Mouse (Mus musculus): ENCODE results near the gene Slc2a5. TPM values are rescaled to one million over a fixed set of nuclear protein-coding genes. Genes with fewer than 3 reads are reported as not detected.
A peak's percentile ranks its signal among the peaks of the same experiment; 100 is the strongest.

Gene Slc2a5
- total RNA-seq, 2 experiments from 2014 or later, result 4.9 to 6.0 TPM

GRCm38 (mm10) chr4:150139090-150139489 is 20.0 kb downstream of the Slc2a5 start:
- DNase-seq (ENCODE audit: low spot score in 2 of 2), result no peak

DNA sequence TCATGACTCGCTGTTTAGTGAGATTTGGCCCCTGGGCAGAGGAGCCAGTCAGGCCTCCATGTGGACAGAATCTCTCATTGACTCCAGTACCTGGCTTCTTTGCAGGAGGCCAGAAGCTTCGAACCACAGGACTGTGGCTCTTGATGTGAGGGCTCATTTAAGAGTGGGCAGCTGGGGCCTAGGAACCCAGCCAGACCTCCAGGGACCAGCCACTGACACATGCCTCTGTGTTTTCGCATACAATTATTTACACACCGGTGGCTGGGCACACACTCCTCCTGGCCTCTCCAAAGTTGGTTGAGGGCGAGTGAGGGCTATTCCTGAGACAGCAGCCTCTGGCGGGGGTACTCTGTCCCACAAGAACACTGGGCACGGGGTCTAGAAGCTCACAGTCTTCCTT is 21.3 kb downstream of the Slc2a5 start:
- DNase-seq (ENCODE audit: low spot score in 2 of 2), result no peak

GRCm38 (mm10) chr4:150144242-150144641 is 25.2 kb downstream of the Slc2a5 start:
- no peak for DNase-seq (ENCODE audit: low spot score in 2 of 2)

GRCm38 (mm10) chr4:150146286-150146685 is 27.2 kb downstream of the Slc2a5 start:
- no peak for DNase-seq (ENCODE audit: low spot score in 2 of 2)

DNA sequence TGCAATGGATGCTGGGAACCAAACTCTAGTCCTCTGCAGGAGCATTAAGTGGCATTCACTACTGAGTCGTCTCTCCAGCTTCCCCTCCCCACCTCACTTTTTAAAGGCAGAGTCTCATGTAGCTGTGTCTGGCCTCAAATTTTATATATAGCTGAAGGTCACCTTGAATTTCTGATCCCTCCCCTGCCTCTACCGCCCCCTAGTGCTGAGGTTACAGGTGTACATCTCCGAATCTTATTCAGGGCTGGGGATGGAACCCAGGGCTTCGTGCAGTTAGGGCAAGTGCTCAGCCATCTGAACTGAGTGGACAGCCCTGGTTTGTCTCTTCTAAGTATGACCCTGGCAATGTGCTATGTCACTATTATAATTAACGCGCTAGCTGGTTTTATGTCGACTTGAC is 32.0 kb downstream of the Slc2a5 start:
- no peak for DNase-seq (ENCODE audit: low spot score in 2 of 2)

GRCm38 (mm10) chr4:150152483-150152882 is 33.4 kb downstream of the Slc2a5 start:
- no peak for DNase-seq (ENCODE audit: low spot score in 2 of 2)

DNA sequence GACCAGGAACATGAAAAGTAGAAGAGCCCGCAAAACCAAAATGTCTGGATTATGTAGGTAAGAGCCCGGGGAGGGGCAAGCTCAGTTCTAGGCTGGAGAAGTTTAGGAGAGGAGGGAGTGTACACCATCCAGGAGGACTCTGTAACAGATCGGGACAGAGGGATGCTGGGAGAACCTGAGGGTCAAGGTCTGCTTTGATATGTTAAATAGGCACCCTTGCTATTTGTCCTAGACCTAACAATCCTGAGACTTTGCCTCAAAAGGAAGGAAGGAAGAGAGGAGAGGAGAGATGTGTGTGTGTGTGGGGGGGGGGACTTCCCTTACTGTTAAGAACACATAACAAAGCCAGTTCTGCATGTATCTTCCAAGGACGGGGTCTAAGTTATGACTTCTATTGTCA is 36.2 kb downstream of the Slc2a5 start:
- DNase-seq (ENCODE audit: low spot score in 2 of 2), result no peak

- DNase-seq (ENCODE audit: low spot score in 2 of 2), result no peak
Measured at GRCm38 (mm10) chr4:150155731-150156130, 36.6 kb downstream of the Slc2a5 start.

DNA sequence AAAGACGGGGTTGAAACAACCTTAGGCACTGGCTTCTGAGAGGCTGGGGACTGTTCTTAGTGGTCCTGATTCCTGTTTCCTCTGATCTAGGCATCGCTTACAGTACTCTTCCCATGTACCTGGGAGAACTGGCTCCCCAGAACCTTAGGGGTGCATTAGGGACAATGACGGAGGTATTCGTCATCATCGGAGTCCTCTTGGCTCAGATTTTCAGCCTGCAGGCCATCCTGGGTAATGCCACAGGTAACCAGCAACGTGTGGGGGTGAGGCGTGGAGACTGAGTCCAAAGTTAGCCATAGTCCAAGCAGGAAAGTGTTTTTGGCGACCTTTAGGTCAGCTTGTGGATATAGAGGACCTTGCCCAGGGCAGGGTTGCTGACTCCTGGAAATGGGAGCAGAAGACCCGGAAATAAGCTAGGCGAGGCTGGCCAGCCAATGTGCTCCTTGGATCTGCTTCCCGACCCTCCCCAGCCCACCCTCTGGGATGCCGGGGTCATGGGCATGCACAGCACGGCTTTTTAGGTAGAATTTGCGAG is 38.3 kb downstream of the Slc2a5 start:
- no peak for DNase-seq (ENCODE audit: low spot score in 2 of 2)

DNA sequence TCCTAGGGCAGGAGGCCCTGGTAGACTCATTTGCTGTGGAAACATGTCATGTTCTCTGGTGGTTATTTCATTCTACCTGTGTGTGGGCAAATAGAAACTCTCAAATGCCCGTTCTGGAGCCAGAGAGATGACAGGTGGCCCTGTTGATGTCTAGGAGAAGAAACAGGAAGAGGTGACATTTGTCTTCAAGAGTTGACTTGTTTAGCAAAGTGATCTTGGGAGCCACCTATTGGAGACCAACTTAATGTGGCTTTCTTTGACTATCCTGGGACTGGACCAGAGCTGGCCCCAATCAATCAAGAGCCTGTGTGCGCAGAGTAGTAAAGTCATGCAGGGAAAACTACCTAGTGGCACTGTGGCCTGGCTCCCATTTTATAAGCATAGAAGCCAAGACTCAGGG is 40.4 kb downstream of the Slc2a5 start:
- DNase-seq (ENCODE audit: low spot score in 2 of 2), result no peak

GRCm38 (mm10) chr4:150162561-150163169 is 43.6 kb downstream of the Slc2a5 start:
- DNase-seq (ENCODE audit: low spot score in 2 of 2), result no peak

- DNase-seq (ENCODE audit: low spot score in 2 of 2), result no peak
Measured at GRCm38 (mm10) chr4:150164875-150165274, 45.8 kb downstream of the Slc2a5 start.

DNA sequence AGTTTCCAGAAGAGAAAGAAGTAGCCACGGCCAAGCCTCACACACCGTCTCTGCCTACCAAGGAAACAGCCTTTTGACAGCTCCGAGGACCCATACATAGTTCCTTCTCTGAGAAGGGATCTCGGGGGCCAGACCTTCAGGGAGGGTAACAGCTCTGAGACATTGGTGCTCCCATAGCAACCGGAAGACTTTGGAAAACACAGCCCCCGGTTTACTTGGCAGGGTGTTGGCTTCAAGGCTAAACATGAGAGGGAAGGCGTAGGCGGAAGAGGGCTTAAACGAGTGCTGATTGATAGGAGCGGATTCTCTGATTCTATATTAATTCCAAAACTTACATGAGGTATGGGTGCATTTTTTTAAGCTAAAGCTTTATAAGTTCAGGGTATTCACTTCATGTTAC is 49.3 kb downstream of the Slc2a5 start:
- peak in 1 of 2 experiments; percentile 15 for DNase-seq (ENCODE audit: low spot score in 2 of 2)

GRCm38 (mm10) chr4:150172107-150172506 is 53.0 kb downstream of the Slc2a5 start:
- DNase-seq (ENCODE audit: low spot score in 2 of 2), result no peak

DNA sequence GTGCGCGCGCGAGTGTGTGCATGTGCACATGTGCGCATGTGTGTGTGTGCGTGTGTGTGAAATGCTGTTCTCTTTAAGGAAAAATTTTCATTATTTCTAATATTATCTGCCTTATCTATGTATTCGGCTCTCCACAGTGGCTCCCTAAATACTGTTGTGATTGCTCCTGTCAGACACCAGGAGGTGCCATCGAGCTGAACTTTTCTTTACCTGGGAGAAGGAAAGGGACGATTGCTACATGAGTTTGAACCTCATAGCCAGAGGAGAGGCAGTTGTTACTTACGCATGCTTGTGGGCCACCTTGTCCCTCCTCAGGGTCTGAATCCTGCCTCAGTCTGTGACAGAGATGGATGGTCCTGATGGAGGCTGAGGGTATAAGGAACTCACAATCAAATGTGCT is 54.2 kb downstream of the Slc2a5 start:
- peak in 1 of 2 experiments; percentile 39 for DNase-seq (ENCODE audit: low spot score in 2 of 2)

GRCm38 (mm10) chr4:150174027-150174426 is 54.9 kb downstream of the Slc2a5 start:
- DNase-seq (ENCODE audit: low spot score in 2 of 2), result no peak

- DNase-seq (ENCODE audit: low spot score in 2 of 2), result peak in 1 of 2 experiments; percentile 40
Measured at GRCm38 (mm10) chr4:150176535-150176934, 57.5 kb downstream of the Slc2a5 start.

- DNase-seq (ENCODE audit: low spot score in 2 of 2), result no peak
Measured at GRCm38 (mm10) chr4:150177122-150177521, 58.0 kb downstream of the Slc2a5 start.

DNA sequence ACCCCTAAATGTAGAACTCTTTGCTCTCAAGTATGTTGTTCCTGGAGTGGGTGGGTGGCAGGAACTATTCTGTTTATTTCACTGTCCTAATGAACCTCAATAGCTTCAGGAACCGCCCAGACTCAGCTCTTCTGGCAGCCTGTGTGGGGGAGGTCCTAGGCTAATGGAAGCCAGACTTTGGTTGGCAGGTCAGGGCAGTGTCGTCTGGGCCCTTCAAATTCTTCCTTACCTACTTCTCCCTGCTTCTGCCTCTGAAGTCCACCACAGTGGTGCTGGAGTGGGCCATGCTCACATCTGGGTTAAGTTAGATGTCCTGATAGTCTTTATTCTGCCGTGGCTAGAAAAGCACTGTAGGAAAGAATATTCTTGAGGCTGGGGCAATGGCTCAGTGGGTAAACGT is 59.0 kb downstream of the Slc2a5 start:
- DNase-seq (ENCODE audit: low spot score in 2 of 2), result no peak

DNA sequence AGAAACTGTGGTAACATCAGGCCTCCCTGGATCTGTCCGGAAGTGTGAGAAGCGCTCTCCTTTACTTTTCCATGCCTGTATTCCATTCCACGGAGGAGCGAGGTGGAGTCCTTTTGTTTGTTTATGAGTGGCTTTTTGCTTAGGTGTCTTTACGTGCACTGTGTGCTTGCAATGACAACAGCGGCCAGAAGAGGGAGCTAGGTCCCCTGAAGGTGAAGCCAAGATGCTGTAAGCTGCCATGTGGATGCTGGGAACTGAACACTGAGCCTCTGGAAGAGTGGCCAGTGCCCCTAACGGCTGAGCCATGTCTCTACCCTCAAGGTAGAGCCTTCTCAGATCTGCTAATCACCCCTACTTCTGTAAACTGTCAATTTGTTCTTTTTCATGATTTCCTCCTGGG is 62.2 kb downstream of the Slc2a5 start:
- no peak for DNase-seq (ENCODE audit: low spot score in 2 of 2)

GRCm38 (mm10) chr4:150188236-150188635 is 69.2 kb downstream of the Slc2a5 start:
- DNase-seq (ENCODE audit: low spot score in 2 of 2), result no peak

- DNase-seq (ENCODE audit: low spot score in 2 of 2), result no peak
Measured at GRCm38 (mm10) chr4:150192199-150192598, 73.1 kb downstream of the Slc2a5 start.

All from layer of hippocampus, adult 18-20 months (tissue).